Mouse (Mus musculus): Measurements from ENCODE around the gene Hrc. TPM values are rescaled to one million over a fixed set of nuclear protein-coding genes. Genes with fewer than 3 reads are reported as not detected.

Hrc gene
- total and polyA plus RNA-seq, 2 experiments from 2014 or later: 0.52 TPM; not detected in 1

DNA sequence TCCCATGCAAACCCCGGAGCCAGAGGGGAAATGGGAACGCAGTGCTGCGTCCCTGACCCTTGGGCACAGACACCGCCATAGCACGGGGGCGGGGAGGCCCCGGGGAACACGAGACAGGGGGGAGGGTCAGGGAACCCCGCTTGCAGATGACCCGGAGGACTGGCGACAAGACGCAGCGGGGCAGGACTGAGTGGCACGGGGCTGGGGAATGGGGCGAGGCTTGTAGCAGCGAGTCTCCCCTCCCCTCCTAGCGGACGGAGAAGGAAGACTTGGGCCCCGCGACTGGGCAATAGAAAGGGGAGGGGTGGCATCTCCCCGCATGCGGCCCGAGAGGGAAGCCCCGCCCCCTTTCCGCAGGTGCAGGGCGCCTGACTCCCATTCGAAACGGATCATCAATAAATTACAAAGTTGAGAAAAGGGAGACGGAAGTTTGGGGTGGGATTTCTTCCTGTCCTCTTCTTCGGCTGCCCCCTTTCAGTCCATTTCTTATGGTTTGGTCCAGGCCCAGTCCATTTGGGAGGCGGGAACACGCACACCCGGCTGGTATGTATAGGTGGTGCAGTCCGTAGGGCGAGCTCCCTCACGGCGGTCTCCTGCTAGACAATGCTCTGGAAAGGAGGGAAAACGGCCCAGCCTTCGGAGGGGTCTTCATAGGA, 4.4 kb downstream of the Hrc start:
- Histone ChIP-seq H3K4me2 (ENCODE audit: low read depth) (peak overlapping the region; percentile 55), H3K4me3 (ENCODE audit: low read depth, low read length) (peak overlapping the region; percentile 29), H3K27ac (ENCODE audit: low read depth, low read length) (no peak overlapping the region), H3K9ac (peak overlapping the region; percentile 46), H3K4me1 (ENCODE audit: insufficient read depth) (no peaks in the 10 kb centered on the region), H3K9me3 (ENCODE audit: low read length) (no peaks in the 10 kb centered on the region), H3K27me3 (ENCODE audit: insufficient read depth, low read length) (peaks cover 5% of the 10 kb centered on the region; the same call in 1 of the 2 replicates), H3K36me3 (ENCODE audit: insufficient read depth) (peaks cover 12% of the 10 kb centered on the region)
- ATAC-seq (peak; percentile 70), DNase-seq (peak; percentile 75)
- WGBS: 3% methylated on average over 37 of the region's 39 CpGs
- TF ChIP-seq CTCF (IDR thresholded peaks at IDR 0.05; ENCODE audit: low read depth): peak; percentile 56

DNA sequence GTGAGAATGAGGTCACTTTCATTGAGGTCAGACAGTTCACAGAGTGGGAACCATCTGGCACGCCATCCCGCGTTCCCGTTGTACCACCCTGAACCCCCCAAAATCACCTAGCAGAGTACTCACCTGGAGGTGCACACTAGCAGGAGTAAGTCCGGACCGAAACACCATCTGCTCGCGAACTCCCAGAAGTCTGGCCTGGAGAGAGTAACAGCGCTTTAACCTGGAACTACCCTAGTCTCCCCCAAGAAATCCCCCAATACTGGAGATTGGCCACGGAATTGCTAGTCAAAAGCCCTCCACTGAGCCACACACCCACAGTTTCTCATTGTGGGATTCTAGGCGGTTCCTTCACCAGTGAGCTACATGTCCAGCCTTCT, 5.0 kb downstream of the Hrc start:
- no peak for ATAC-seq
- H3K27ac ChIP-seq (ENCODE audit: low read depth, low read length): no peak overlapping the region

DNA sequence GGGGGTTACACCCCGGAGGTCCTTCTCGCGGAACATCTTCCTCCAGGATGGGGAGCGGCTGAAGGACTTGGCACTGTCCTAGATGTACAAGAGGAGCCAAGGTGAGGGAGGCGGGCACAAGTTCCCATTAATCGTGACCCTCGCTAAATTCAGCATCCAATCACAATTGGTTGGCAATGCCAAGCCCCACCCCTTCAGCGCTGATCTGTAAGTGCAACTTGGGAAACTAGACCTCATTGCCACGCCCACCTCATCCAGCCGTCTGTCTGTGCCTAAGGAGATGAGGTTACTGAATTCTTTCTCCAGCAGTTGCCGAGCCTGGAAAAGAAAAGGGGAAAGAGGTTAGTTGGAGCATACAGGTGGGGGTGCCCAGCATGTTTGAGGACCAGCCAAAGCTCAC, 5.6 kb downstream of the Hrc start:
- H3K4me1 ChIP-seq (ENCODE audit: insufficient read depth): no peaks in the 10 kb centered on the region
- peaks cover 22% of the 10 kb centered on the region for H3K36me3 ChIP-seq (ENCODE audit: insufficient read depth)
- no peak overlapping the region for H3K4me3 ChIP-seq (ENCODE audit: low read depth, low read length)
- DNase-seq (no peak), ATAC-seq (no peak)
- TF ChIP-seq CTCF (IDR thresholded peaks at IDR 0.05; ENCODE audit: low read depth): no peak
- 9% methylated on average over 11 of the region's 11 CpGs for WGBS
- H3K4me2 ChIP-seq (ENCODE audit: low read depth): peak overlapping the region; percentile 9
- H3K9me3 ChIP-seq (ENCODE audit: low read length): no peaks in the 10 kb centered on the region
- no peak overlapping the region for H3K27ac ChIP-seq (ENCODE audit: low read depth, low read length)
- no peak overlapping the region for H3K9ac ChIP-seq
- H3K27me3 ChIP-seq (ENCODE audit: insufficient read depth, low read length): peaks cover 5% of the 10 kb centered on the region; the same call in 1 of the 2 replicates

More for the DNA sequence above, 5.0 kb downstream of the Hrc start:
- Histone ChIP-seq H3K36me3 (ENCODE audit: insufficient read depth) (peaks cover 17% of the 10 kb centered on the region), H3K4me1 (ENCODE audit: insufficient read depth) (no peaks in the 10 kb centered on the region), H3K27me3 (ENCODE audit: insufficient read depth, low read length) (peaks cover 5% of the 10 kb centered on the region; the same call in 1 of the 2 replicates), H3K9me3 (ENCODE audit: low read length) (no peaks in the 10 kb centered on the region), H3K9ac (peak overlapping the region; percentile 46; the same call in 1 of the 2 replicates), H3K4me3 (ENCODE audit: low read depth, low read length) (peak overlapping the region; percentile 29), H3K4me2 (ENCODE audit: low read depth) (peak overlapping the region; percentile 55)
- no peak for DNase-seq
- TF ChIP-seq CTCF (IDR thresholded peaks at IDR 0.05; ENCODE audit: low read depth): no peak
- 16% methylated on average over 11 of the region's 11 CpGs for WGBS

DNA sequence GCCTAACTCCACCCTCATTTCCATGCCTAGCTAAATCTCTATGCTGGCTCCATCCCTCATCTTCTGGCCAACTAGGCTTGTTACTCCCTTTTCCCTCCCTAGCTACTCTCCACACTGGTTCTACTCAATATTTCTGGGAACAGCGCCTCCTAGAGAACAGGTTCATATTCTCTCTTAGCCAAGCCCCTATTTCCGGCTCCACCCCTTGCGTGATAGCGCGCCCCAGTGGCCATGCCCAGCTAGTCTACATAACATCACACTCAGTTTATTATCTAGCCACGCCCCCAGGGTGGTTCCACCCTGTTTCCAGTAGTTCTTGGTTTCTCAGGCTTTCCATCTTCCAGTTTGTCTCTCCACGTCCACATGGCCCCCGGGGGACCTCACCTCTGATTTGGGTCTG, 6.2 kb downstream of the Hrc start:
- Histone ChIP-seq H3K4me2 (ENCODE audit: low read depth) (no peak overlapping the region; the same call in 1 of the 2 replicates), H3K4me3 (ENCODE audit: low read depth, low read length) (no peak overlapping the region), H3K9me3 (ENCODE audit: low read length) (no peaks in the 10 kb centered on the region), H3K27ac (ENCODE audit: low read depth, low read length) (no peak overlapping the region), H3K36me3 (ENCODE audit: insufficient read depth) (peaks cover 29% of the 10 kb centered on the region), H3K27me3 (ENCODE audit: insufficient read depth, low read length) (peaks cover 5% of the 10 kb centered on the region; the same call in 1 of the 2 replicates), H3K9ac (no peak overlapping the region), H3K4me1 (ENCODE audit: insufficient read depth) (no peaks in the 10 kb centered on the region)
- peak; percentile 86 for DNase-seq
- WGBS: 6% methylated on average over 8 of the region's 8 CpGs
- peak; percentile 83 for TF ChIP-seq CTCF (IDR thresholded peaks at IDR 0.05; ENCODE audit: low read depth)
- ATAC-seq: peak; percentile 80

DNA sequence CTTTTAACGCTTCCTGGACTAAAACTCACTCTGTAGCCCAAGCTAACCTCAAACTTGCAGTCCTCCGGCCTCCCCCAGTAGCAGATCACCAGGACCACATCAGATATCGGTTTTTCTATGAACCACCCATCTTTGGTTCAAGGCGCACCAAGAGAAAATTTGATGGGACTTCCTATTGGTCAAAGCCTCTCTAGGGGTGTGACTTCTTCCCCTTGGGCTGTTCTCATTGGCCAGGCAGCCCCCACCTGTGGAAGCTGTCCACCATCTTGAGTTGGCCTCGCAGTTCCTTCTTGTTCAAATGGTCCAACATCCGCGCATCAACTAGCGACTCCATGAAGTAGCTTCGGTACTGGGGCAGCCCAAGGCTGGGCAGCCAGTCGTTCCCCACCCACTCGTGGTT, 7.0 kb downstream of the Hrc start:
- no peak overlapping the region for H3K27ac ChIP-seq (ENCODE audit: low read depth, low read length)
- ATAC-seq (no peak), DNase-seq (no peak)
- no peaks in the 10 kb centered on the region for H3K9me3 ChIP-seq (ENCODE audit: low read length)
- no peak for TF ChIP-seq CTCF (IDR thresholded peaks at IDR 0.05; ENCODE audit: low read depth)
- no peak overlapping the region for H3K4me2 ChIP-seq (ENCODE audit: low read depth)
- H3K4me1 ChIP-seq (ENCODE audit: insufficient read depth): no peaks in the 10 kb centered on the region
- H3K9ac ChIP-seq: no peak overlapping the region
- H3K4me3 ChIP-seq (ENCODE audit: low read depth, low read length): no peak overlapping the region
- H3K27me3 ChIP-seq (ENCODE audit: insufficient read depth, low read length): peaks cover 5% of the 10 kb centered on the region; the same call in 1 of the 2 replicates
- peaks cover 34% of the 10 kb centered on the region for H3K36me3 ChIP-seq (ENCODE audit: insufficient read depth)
- WGBS: 94% methylated on average over 11 of the region's 11 CpGs

DNA sequence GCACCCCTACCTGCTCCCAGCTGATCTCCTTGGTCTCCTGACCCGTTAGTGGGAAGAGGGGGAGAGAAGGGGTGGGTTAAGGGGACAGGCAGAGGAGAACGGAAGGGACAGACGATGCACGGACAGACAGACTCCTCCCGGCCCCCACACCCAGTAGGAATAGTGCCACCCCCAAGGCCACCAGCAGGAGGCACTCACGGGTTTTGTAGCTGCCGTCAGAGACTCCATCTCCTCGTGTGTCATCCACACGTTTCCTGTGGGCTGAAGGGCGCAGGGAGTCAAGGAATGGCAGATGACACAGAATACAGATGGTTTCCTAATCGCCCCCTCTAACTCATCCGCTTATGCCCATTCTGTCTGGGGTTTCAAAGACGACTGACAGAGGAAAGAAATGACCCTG, 8.5 kb downstream of the Hrc start:
- 30% methylated on average over 13 of the region's 13 CpGs for WGBS
- no peak for DNase-seq
- Histone ChIP-seq H3K9ac (no peak overlapping the region), H3K4me2 (ENCODE audit: low read depth) (no peak overlapping the region), H3K27me3 (ENCODE audit: insufficient read depth, low read length) (peaks cover 5% of the 10 kb centered on the region; the same call in 1 of the 2 replicates), H3K4me1 (ENCODE audit: insufficient read depth) (no peaks in the 10 kb centered on the region), H3K4me3 (ENCODE audit: low read depth, low read length) (no peak overlapping the region), H3K36me3 (ENCODE audit: insufficient read depth) (peaks cover 48% of the 10 kb centered on the region), H3K9me3 (ENCODE audit: low read length) (no peaks in the 10 kb centered on the region), H3K27ac (ENCODE audit: low read depth, low read length) (no peak overlapping the region)
- ATAC-seq: no peak
- peak; percentile 38 for TF ChIP-seq CTCF (IDR thresholded peaks at IDR 0.05; ENCODE audit: low read depth)

DNA sequence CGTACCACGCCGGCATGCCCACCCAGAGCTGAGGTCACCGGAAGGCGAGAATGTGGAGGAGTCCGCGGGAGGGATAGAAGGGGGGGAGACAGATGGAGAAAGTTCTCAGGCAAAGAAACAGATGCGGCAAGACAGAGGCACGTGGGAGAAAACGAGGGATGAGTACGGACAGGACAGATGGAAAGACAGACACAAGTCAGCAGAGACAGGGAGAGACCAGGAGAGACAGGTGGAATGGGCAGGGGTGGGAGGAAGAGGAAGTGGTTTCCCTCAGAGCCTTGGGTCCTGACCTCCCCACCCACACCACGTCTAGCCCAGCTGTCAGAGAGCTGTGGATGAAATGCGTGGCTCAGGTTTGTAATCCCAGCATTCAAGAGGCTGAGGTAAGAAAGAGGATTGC, 11.8 kb downstream of the Hrc start:
- no peak overlapping the region for H3K4me2 ChIP-seq (ENCODE audit: low read depth)
- H3K9me3 ChIP-seq (ENCODE audit: low read length): no peaks in the 10 kb centered on the region
- WGBS: 77% methylated on average over 13 of the region's 13 CpGs
- H3K36me3 ChIP-seq (ENCODE audit: insufficient read depth): peaks cover 67% of the 10 kb centered on the region
- H3K27me3 ChIP-seq (ENCODE audit: insufficient read depth, low read length): no peaks in the 10 kb centered on the region
- H3K4me3 ChIP-seq (ENCODE audit: low read depth, low read length): no peak overlapping the region
- no peak for DNase-seq
- H3K27ac ChIP-seq (ENCODE audit: low read depth, low read length): no peak overlapping the region
- H3K4me1 ChIP-seq (ENCODE audit: insufficient read depth): no peaks in the 10 kb centered on the region
- TF ChIP-seq CTCF (IDR thresholded peaks at IDR 0.05; ENCODE audit: low read depth): no peak
- no peak overlapping the region for H3K9ac ChIP-seq
- no peak for ATAC-seq
